Mouse (Mus musculus): ENCODE measurements at regions not wholly inside any gene's neighbourhood (a gene's known extent, or its start where the extent isn't known, plus 50 kb on each side); places are given as distances from the start of the nearest gene placed in this dataset.
"Not testable (repeated sequence)": the region's sequence is repeated elsewhere in the genome, so short reads cannot be mapped to it uniquely, and the experiment has no call there.

- no peak for DNase-seq
Observed at GRCm38 (mm10) chr3:21760516-21761218, 315.8 kb upstream of the Tbl1xr1 start.

- DNase-seq, result no peak
Observed at GRCm38 (mm10) chr3:21761219-21761600, 315.2 kb upstream of the Tbl1xr1 start.

- no peak for DNase-seq
Observed at GRCm38 (mm10) chr3:21761909-21762308, 314.5 kb upstream of the Tbl1xr1 start.

- no peak for DNase-seq
Observed at GRCm38 (mm10) chr3:21768081-21768480, 308.4 kb upstream of the Tbl1xr1 start.

- no peak for DNase-seq
Observed at GRCm38 (mm10) chr3:21769920-21770547, 306.4 kb upstream of the Tbl1xr1 start.

- no peak for DNase-seq
Observed at GRCm38 (mm10) chr3:21771752-21772298, 304.6 kb upstream of the Tbl1xr1 start.

GRCm38 (mm10) chr3:21774172-21774842 is 302.1 kb upstream of the Tbl1xr1 start:
- no peak for DNase-seq

GRCm38 (mm10) chr3:21778789-21779188 is 297.7 kb upstream of the Tbl1xr1 start:
- DNase-seq, result no peak

GRCm38 (mm10) chr3:21791983-21792631 is 284.3 kb upstream of the Tbl1xr1 start:
- no peak for DNase-seq

GRCm38 (mm10) chr3:21798139-21798538 is 278.3 kb upstream of the Tbl1xr1 start:
- no peak for DNase-seq

GRCm38 (mm10) chr3:21803886-21804285 is 272.6 kb upstream of the Tbl1xr1 start:
- not testable (repeated sequence) for DNase-seq

GRCm38 (mm10) chr3:21806494-21807157 is 269.8 kb upstream of the Tbl1xr1 start:
- DNase-seq, result no peak

GRCm38 (mm10) chr3:21808539-21808938 is 267.9 kb upstream of the Tbl1xr1 start:
- no peak for DNase-seq

GRCm38 (mm10) chr3:21809769-21810470 is 266.5 kb upstream of the Tbl1xr1 start:
- DNase-seq, result no peak

GRCm38 (mm10) chr3:21813401-21813800 is 263.1 kb upstream of the Tbl1xr1 start:
- no peak for DNase-seq

- peak; percentile 5 for DNase-seq
Observed at GRCm38 (mm10) chr3:21816968-21817858, 259.2 kb upstream of the Tbl1xr1 start.

GRCm38 (mm10) chr3:21819030-21819429 is 257.4 kb upstream of the Tbl1xr1 start:
- DNase-seq, result no peak

GRCm38 (mm10) chr3:21820051-21820598 is 256.3 kb upstream of the Tbl1xr1 start:
- DNase-seq, result no peak

GRCm38 (mm10) chr3:21822675-21823074 is 253.8 kb upstream of the Tbl1xr1 start:
- DNase-seq, result no peak

GRCm38 (mm10) chr3:21823331-21823730 is 253.1 kb upstream of the Tbl1xr1 start:
- DNase-seq, result no peak
